Mouse (Mus musculus) heart, adult 8-10 months (tissue): ENCODE measurements around the gene Vmn1r225. TPM values are rescaled to one million over a fixed set of nuclear protein-coding genes. Genes with fewer than 3 reads are reported as not detected.
"Not testable (repeated sequence)": the region's sequence is repeated elsewhere in the genome, so short reads cannot be mapped to it uniquely, and the experiment has no call there.

Experiments
- DNase-seq: peaks from one replicate; pipeline ENCODE4 v3.0.0; 2022; ENCODE audit warnings: low spot score
- total RNA-seq, 4 experiments: library from RNA; stranded (reverse); gene quantifications; 2 replicates each; pipeline ENCODE4 v1.2.4; 2022

The Vmn1r225 gene
- not detected for total RNA-seq

- DNase-seq, result no peak
Observed at GRCm38 (mm10) chr17:20497858-20498257, at the start of gene Vmn1r225. Vmn1r225 (plus strand) TSS chr17:20498158.

GRCm38 (mm10) chr17:20473311-20473710, 24.6 kb upstream of the Vmn1r225 start:
- no peak for DNase-seq

- no peak for DNase-seq
Observed at GRCm38 (mm10) chr17:20481231-20481630, 16.7 kb upstream of the Vmn1r225 start, which contains the start of gene Vmn2r108. Vmn2r108 (minus strand) TSS chr17:20481331.

GRCm38 (mm10) chr17:20508247-20508646, 10.3 kb downstream of the Vmn1r225 start:
- DNase-seq, result not testable (repeated sequence)

Other genes with a start within 250 kb of the Vmn1r225 start
- gene Vmn2r106, start 212.6 kb upstream of the Vmn1r225 start, total RNA-seq, result not detected
- gene Vmn2r107, start 152.9 kb upstream of the Vmn1r225 start, total RNA-seq, result not detected
- not detected for gene Vmn1r224, start 84.0 kb upstream of the Vmn1r225 start, total RNA-seq
- under 1 TPM in 1 of 4 experiments, not detected in 3; 0.03 TPM for gene Vmn2r108, start 16.8 kb upstream of the Vmn1r225 start, total RNA-seq
- not detected for gene Vmn2r109, start 66.6 kb downstream of the Vmn1r225 start, total RNA-seq
- gene Vmn2r110, start 98.3 kb downstream of the Vmn1r225 start, total RNA-seq, result not detected
- gene Fpr-rs3, start 126.7 kb downstream of the Vmn1r225 start, total RNA-seq, result not detected
- not detected for gene Vmn1r226, start 184.7 kb downstream of the Vmn1r225 start, total RNA-seq
- not detected for gene Vmn1r227, start 231.7 kb downstream of the Vmn1r225 start, total RNA-seq